Mouse (Mus musculus) E14TG2a.4 (cell line): ENCODE results near the gene Kl.

Experiments
- H3K27me3 ChIP-seq: 2 replicates; pipeline ENCODE4 v1.6.1; 2014; ENCODE audit warnings: low read length, control low read depth; ENCODE audit not compliant: insufficient read depth
- H3K36me3 ChIP-seq: 2 replicates; pipeline ENCODE4 v1.6.1; 2014; ENCODE audit warnings: low read length, control low read depth; ENCODE audit not compliant: insufficient read depth
- H3K4me1 ChIP-seq: replicated peaks from 2 replicates; pipeline ENCODE4 v1.6.1; 2014; ENCODE audit warnings: low read depth, low read length, control low read depth
- H3K4me3 ChIP-seq: replicated peaks from 2 replicates; pipeline ENCODE4 v1.5.1; 2014; ENCODE audit warnings: mild to moderate bottlenecking, low read length
- H3K9me3 ChIP-seq: 2 replicates; pipeline ENCODE4 v1.6.1; 2014; ENCODE audit warnings: low read length, control low read depth
- CTCF ChIP-seq: conservative IDR thresholded peaks from 2 replicates; pipeline ENCODE4 v1.5.1; 2014; ENCODE audit warnings: low read length
- NANOG ChIP-seq: IDR thresholded peaks from 2 replicates; pipeline ENCODE4 v1.6.1; 2014; ENCODE audit warnings: borderline replicate concordance, low read length, mixed read lengths
- POU5F1 ChIP-seq: IDR thresholded peaks from 2 replicates; pipeline ENCODE4 v1.6.1; 2014; ENCODE audit warnings: low read length, borderline replicate concordance

The Kl gene

GRCm38 (mm10) chr5:150952328-150952668, at the start of gene Kl:
Gene Kl, plus strand, starts transcription at chr5:150952607.
- Histone ChIP-seq H3K4me3 (peak within 1 kb of the TSS; percentile 83), H3K4me1 (peaks cover 30% of the 10 kb centered on the region), H3K36me3 (no peaks in the 10 kb centered on the region), H3K27me3 (peaks cover 73% of the 10 kb centered on the region), H3K9me3 (no peaks in the 10 kb centered on the region)
- TF ChIP-seq NANOG, result no peak

GRCm38 (mm10) chr5:150906053-150907040, 46.1 kb upstream of the Kl start:
- H3K9me3 ChIP-seq, result peaks cover 6% of the 10 kb centered on the region
- H3K36me3 ChIP-seq, result no peaks in the 10 kb centered on the region
- no peak overlapping the region for H3K4me3 ChIP-seq
- H3K4me1 ChIP-seq, result peaks cover 3% of the 10 kb centered on the region; the same call in 1 of the 2 replicates
- TF ChIP-seq POU5F1, result no peak
- TF ChIP-seq NANOG, result no peak
- no peak for TF ChIP-seq CTCF
- peaks cover 19% of the 10 kb centered on the region for H3K27me3 ChIP-seq

DNA sequence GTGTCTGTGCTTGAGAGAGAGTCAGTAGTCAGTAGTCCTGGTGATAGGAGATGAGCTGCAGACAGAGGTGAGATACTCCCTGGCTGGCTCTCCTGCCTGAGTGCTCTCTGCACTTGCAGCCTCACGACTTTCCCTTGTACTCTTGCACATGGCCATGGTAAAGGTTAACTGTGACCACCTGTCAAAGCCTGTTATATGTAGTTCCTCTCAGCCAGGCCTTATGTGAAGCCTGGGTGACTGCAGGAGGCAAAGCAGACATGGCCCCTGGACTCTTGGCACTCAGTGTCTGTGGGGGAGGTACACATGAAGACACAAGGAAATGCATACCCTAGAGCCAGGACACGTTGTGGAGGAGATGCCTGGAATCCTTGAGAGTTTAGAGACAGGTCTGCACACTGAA, 40.3 kb upstream of the Kl start:
- Histone ChIP-seq H3K9me3 (peaks cover 6% of the 10 kb centered on the region), H3K36me3 (no peaks in the 10 kb centered on the region), H3K27me3 (peaks cover 15% of the 10 kb centered on the region), H3K4me3 (no peak overlapping the region), H3K4me1 (peaks cover 20% of the 10 kb centered on the region)
- TF ChIP-seq POU5F1 (no peak), CTCF (no peak), NANOG (no peak)

DNA sequence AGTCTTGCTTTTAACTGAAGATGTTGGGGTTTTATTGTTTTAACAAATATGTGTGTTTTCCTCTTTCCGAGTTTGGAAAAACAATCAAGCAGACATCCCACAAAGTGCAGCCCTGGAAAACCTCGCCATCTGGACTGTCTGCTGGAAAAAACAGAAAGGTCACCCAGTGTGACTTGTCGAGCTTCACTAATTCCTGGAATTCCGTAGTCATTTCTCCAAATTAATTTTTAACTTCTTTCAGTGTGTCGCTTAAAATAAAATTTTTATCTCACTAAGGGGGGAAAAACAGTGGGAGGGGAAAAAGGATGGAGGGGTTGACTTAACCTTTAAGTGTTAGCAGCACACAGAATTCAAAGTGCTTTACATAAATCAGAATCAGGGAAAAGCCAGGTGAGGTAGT, 39.8 kb upstream of the Kl start:
- no peak overlapping the region for H3K4me3 ChIP-seq
- H3K9me3 ChIP-seq, result peaks cover 6% of the 10 kb centered on the region

GRCm38 (mm10) chr5:150915080-150916055, 37.0 kb upstream of the Kl start:
- peaks cover 32% of the 10 kb centered on the region for H3K4me1 ChIP-seq
- no peaks in the 10 kb centered on the region for H3K36me3 ChIP-seq
- TF ChIP-seq CTCF (no peak), POU5F1 (no peak), NANOG (no peak)
- H3K9me3 ChIP-seq, result no peaks in the 10 kb centered on the region
- peaks cover 34% of the 10 kb centered on the region for H3K27me3 ChIP-seq
- no peak overlapping the region for H3K4me3 ChIP-seq

More for the DNA sequence above, 39.8 kb upstream of the Kl start:
- H3K36me3 ChIP-seq, result no peaks in the 10 kb centered on the region
- TF ChIP-seq CTCF, result no peak
- TF ChIP-seq POU5F1, result no peak
- no peak for TF ChIP-seq NANOG
- peaks cover 20% of the 10 kb centered on the region for H3K4me1 ChIP-seq
- peaks cover 20% of the 10 kb centered on the region for H3K27me3 ChIP-seq

DNA sequence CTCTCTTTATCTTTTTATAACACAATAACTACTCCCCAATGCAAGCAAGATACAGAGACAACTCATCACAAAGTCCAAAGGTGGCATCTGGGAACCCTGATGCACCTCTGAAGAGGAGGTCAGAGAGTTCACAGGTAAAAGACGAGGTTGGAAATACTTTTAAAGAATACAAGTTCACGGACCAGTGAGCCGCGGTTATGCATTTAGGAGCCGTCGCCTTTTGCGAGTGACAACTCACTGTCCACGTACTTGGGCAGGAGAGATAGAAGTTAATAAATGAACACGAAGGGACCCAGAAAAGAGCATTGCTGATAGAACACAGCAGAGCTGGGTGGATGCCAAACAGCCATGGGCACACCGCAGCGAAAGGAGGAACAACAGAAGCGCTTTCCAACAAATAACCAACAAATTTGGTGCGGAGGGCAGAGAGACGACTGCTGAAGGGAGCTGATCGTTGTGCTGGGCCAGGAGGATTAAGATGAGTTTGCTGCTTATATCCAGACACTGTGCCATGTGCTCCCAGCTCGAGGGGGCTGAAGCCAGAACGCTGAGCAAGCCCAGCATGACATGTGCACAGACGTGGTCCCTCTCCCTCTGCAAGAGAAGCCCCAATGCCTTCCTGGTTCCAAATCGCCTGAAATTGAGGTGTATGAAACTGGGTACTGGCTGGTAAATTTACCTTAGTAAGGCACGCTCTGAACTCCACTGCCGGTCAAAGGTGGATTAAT, 35.1 kb upstream of the Kl start:
- no peaks in the 10 kb centered on the region for H3K36me3 ChIP-seq
- H3K27me3 ChIP-seq, result peaks cover 34% of the 10 kb centered on the region
- no peak overlapping the region for H3K4me3 ChIP-seq
- H3K9me3 ChIP-seq, result no peaks in the 10 kb centered on the region
- H3K4me1 ChIP-seq, result peaks cover 28% of the 10 kb centered on the region
- TF ChIP-seq CTCF (no peak), POU5F1 (no peak), NANOG (no peak)

GRCm38 (mm10) chr5:150918599-150918998, 33.8 kb upstream of the Kl start:
- Histone ChIP-seq H3K36me3 (no peaks in the 10 kb centered on the region), H3K4me1 (peaks cover 20% of the 10 kb centered on the region), H3K4me3 (no peak overlapping the region), H3K9me3 (no peaks in the 10 kb centered on the region), H3K27me3 (peaks cover 34% of the 10 kb centered on the region)
- TF ChIP-seq CTCF, result no peak
- no peak for TF ChIP-seq NANOG
- no peak for TF ChIP-seq POU5F1

DNA sequence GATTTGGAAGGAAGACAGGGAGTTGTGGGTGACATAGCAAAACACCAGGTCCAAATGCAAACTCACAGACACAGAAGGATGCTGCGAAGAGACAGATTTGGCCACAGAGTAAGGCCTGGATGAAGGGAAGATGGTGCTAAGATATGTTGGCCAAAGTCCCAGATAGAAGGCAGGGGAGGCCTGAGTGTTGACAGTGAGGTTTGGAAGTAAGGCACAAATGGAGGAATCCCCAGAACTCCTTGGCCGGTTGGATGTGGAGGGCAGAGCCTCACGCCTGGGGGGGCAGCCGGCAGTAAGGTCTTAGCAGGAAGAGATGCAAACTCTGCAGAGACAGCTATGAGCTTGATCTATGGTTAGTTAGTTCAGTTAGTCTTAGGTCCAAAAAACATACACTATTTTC, 33.1 kb upstream of the Kl start:
- H3K4me1 ChIP-seq, result peaks cover 15% of the 10 kb centered on the region
- H3K27me3 ChIP-seq, result peaks cover 34% of the 10 kb centered on the region
- H3K9me3 ChIP-seq, result no peaks in the 10 kb centered on the region
- H3K4me3 ChIP-seq, result no peak overlapping the region
- TF ChIP-seq CTCF, result no peak
- H3K36me3 ChIP-seq, result no peaks in the 10 kb centered on the region
